Comparison of ENCODE assay signal across 8 mouse cellular contexts in genomic region chr19:37175919-37176318, GRCm38 (mm10). TPM values are rescaled to one million over a fixed set of nuclear protein-coding genes. Genes with fewer than 3 reads are reported as not detected.
DNase-seq lines count a peak whose midpoint lies in the region; ATAC-seq and TF ChIP-seq lines count a peak whose summit lies in the region.

No protein-coding gene starts in this region.

- peak overlapping the region; percentile 75; the same call in 1 of the 2 replicates for H3K4me3 ChIP-seq in embryonic fibroblast, embryonic 13.5 days (ENCODE audit: insufficient read depth, low read length)
- peak overlapping the region; percentile 63 for H3K4me3 ChIP-seq in limb, embryonic 14.5 days (replicated peaks; ENCODE audit: low read length)
- H3K4me3 ChIP-seq in neural tube, embryonic 15.5 days (replicated peaks), result peak overlapping the region; percentile 67

- TF ChIP-seq POLR2A in embryonic fibroblast, embryonic 13.5 days (IDR thresholded peaks at IDR 0.05; ENCODE audit: low read depth, low read length), result no peak; the same call in 1 of the 2 replicates
- no peak for TF ChIP-seq POLR2A in limb, embryonic 14.5 days (IDR thresholded peaks at IDR 0.05; ENCODE audit: borderline replicate concordance, extremely low read depth, insufficient read depth, insufficient read length)

- no peaks in the 10 kb centered on the region for H3K9me3 ChIP-seq in limb, embryonic 14.5 days (ENCODE audit: control insufficient read depth, low read length)
- H3K9me3 ChIP-seq in neural tube, embryonic 15.5 days (replicated peaks), result no peaks in the 10 kb centered on the region

- peak; percentile 38 for DNase-seq in cerebellum, adult 11 months
- DNase-seq in cerebellum, postnatal 4 days (ENCODE audit: low spot score in 2 of 2), result no peak
- peak; percentile 68 for DNase-seq in Muller cell, postnatal 12 days (ENCODE audit: inconsistent ontology term)
- DNase-seq in induced T-regulatory cell, adult 2 months (ENCODE audit: low read depth), result peak; percentile 39
- DNase-seq in limb, embryonic 14.5 days (ENCODE audit: low spot score), result no peak
- no peak for DNase-seq in ovary, postnatal 10 days (ENCODE audit: low spot score)

- H3K27ac ChIP-seq in embryonic fibroblast, embryonic 13.5 days (ENCODE audit: insufficient read depth, low read length), result no peak overlapping the region
- H3K27ac ChIP-seq in limb, embryonic 14.5 days (replicated peaks; ENCODE audit: low read depth, low read length), result no peak overlapping the region
- peak overlapping the region; percentile 93 for H3K27ac ChIP-seq in neural tube, embryonic 15.5 days (replicated peaks)

- peak overlapping the region; percentile 100 for H3K4me2 ChIP-seq in limb, embryonic 14.5 days (replicated peaks; ENCODE audit: low read depth, low read length, severe bottlenecking)
- peak overlapping the region; percentile 95 for H3K4me2 ChIP-seq in neural tube, embryonic 15.5 days

- H3K36me3 ChIP-seq in limb, embryonic 14.5 days (ENCODE audit: control insufficient read depth, insufficient read depth, low read length), result no peaks in the 10 kb centered on the region
- no peaks in the 10 kb centered on the region for H3K36me3 ChIP-seq in neural tube, embryonic 15.5 days

- no peak for TF ChIP-seq CTCF in embryonic fibroblast, embryonic 13.5 days (IDR thresholded peaks at IDR 0.05; ENCODE audit: borderline replicate concordance, insufficient read depth, low read length)

- H3K9ac ChIP-seq in limb, embryonic 14.5 days (ENCODE audit: low read depth, low read length, severe bottlenecking), result no peak overlapping the region
- H3K9ac ChIP-seq in neural tube, embryonic 15.5 days (replicated peaks), result peak overlapping the region; percentile 69

- H3K4me1 ChIP-seq in embryonic fibroblast, embryonic 13.5 days (ENCODE audit: control insufficient read depth, insufficient read depth, low read length), result peaks cover 6% of the 10 kb centered on the region
- peaks cover 11% of the 10 kb centered on the region; the same call in 1 of the 2 replicates for H3K4me1 ChIP-seq in limb, embryonic 14.5 days (ENCODE audit: control insufficient read depth, insufficient read depth, low read length)
- peaks cover 50% of the 10 kb centered on the region for H3K4me1 ChIP-seq in neural tube, embryonic 15.5 days

- WGBS in limb, embryonic 14.5 days, result 10% methylated on average over 6 of the region's 6 CpGs
- 4% methylated on average over 6 of the region's 6 CpGs for WGBS in neural tube, embryonic 15.5 days

- ATAC-seq in limb, embryonic 14.5 days (ENCODE audit: low FRiP score, low read depth), result no peak
- ATAC-seq in neural tube, embryonic 15.5 days (ENCODE audit: low FRiP score), result peak; percentile 16; the same call in 1 of the 2 replicates

- peaks cover 39% of the 10 kb centered on the region for H3K27me3 ChIP-seq in limb, embryonic 14.5 days (ENCODE audit: control insufficient read depth, insufficient read depth, low read length)
- H3K27me3 ChIP-seq in neural tube, embryonic 15.5 days (replicated peaks), result no peaks in the 10 kb centered on the region

RNA-seq across cellular contexts. Expression of gene March5, which starts 31.4 kb away (rescaled TPM):
- 165 and 189 TPM in 2 replicates for polyA plus RNA-seq in embryonic fibroblast, embryonic 13.5 days (2011; ENCODE audit: insufficient read length, low read depth, missing spikeins)
- 65.3 and 67.0 TPM in 2 replicates for polyA plus RNA-seq in limb, embryonic 14.5 days (2012; rRNA removed)
- 106 and 112 TPM in 2 replicates for polyA plus RNA-seq in limb, embryonic 14.5 days (2014; fragmentation: Nextera tagmentation; extraction: Ambion mirVana)
- 98.7 and 104 TPM in 2 replicates for polyA plus RNA-seq in neural tube, embryonic 15.5 days (2015; fragmentation: Nextera tagmentation; extraction: Ambion mirVana)

RNA-seq across cellular contexts. Expression of gene Cpeb3, which starts 32.5 kb away (rescaled TPM):
- polyA plus RNA-seq in embryonic fibroblast, embryonic 13.5 days (2011; ENCODE audit: insufficient read length, low read depth, missing spikeins), result 2.2 and 2.3 TPM in 2 replicates
- 1.4 and 2.2 TPM in 2 replicates for polyA plus RNA-seq in limb, embryonic 14.5 days (2012; rRNA removed)
- polyA plus RNA-seq in limb, embryonic 14.5 days (2014; fragmentation: Nextera tagmentation; extraction: Ambion mirVana), result 1.4 and 1.6 TPM in 2 replicates
- 11.0 and 12.0 TPM in 2 replicates for polyA plus RNA-seq in neural tube, embryonic 15.5 days (2015; fragmentation: Nextera tagmentation; extraction: Ambion mirVana)

Comparison
In these comparisons a context has a peak if more than half of its experiments do, and no peak if none do; other contexts are left out.
1. DNase-seq: peak in cerebellum, adult 11 months (single experiment), Muller cell, postnatal 12 days (single experiment) and induced T-regulatory cell, adult 2 months (single experiment); none in cerebellum, postnatal 4 days (0 of 2), limb, embryonic 14.5 days (single experiment) and ovary, postnatal 10 days (single experiment).
2. Peak in every context shown above with its lines, with median percentiles within 50 percentile points of each other: H3K4me3 ChIP-seq.